Mouse (Mus musculus) brain, embryonic 14.5 days (tissue): ENCODE measurements at regions not wholly inside any gene's neighbourhood (a gene's known extent, or its start where the extent isn't known, plus 50 kb on each side); places are given as distances from the start of the nearest gene placed in this dataset.

Experiments used
- CTCF ChIP-seq: fragments of 200-500 bp; IDR thresholded peaks from 2 replicates; pipeline ENCODE4 v1.5.1; 2012; ENCODE audit warnings: inconsistent platforms, mild to moderate bottlenecking, moderate library complexity, borderline replicate concordance; ENCODE audit not compliant: insufficient read depth, insufficient read length; ENCODE audit errors: extremely low read depth
- POLR2A ChIP-seq: fragments of 200-500 bp; IDR thresholded peaks from 2 replicates; pipeline ENCODE4 v1.6.1; 2012; ENCODE audit warnings: mild to moderate bottlenecking, inconsistent platforms, borderline replicate concordance; ENCODE audit not compliant: poor library complexity, insufficient read depth, insufficient read length, severe bottlenecking; ENCODE audit errors: extremely low read depth

- no peak for TF ChIP-seq CTCF
- TF ChIP-seq POLR2A: no peak
Measured at GRCm38 (mm10) chr11:64846577-64847147, 132.2 kb upstream of the Elac2 start.
